Mouse (Mus musculus) thymus, adult 2 months (tissue): ENCODE results near the gene Creb3l2. TPM values are rescaled to one million over a fixed set of nuclear protein-coding genes. Genes with fewer than 3 reads are reported as not detected.

ENCODE experiments used
- DNase-seq: peaks from one replicate; pipeline ENCODE4 v3.0.0; 2021
- H3K27ac ChIP-seq: fragments of 200-500 bp; 2 replicates; pipeline ENCODE4 v1.5.1; 2012; ENCODE audit warnings: low read length, control low read depth; ENCODE audit not compliant: control insufficient read depth, insufficient read depth
- H3K27me3 ChIP-seq: fragments of 200-500 bp; 2 replicates; pipeline ENCODE4 v1.6.1; 2012; ENCODE audit warnings: mild to moderate bottlenecking, low read length, moderate library complexity, mixed read lengths; ENCODE audit not compliant: control insufficient read depth, insufficient read depth
- H3K36me3 ChIP-seq: fragments of 200-500 bp; 2 replicates; pipeline ENCODE4 v1.6.1; 2012; ENCODE audit warnings: mild to moderate bottlenecking, low read length, moderate library complexity; ENCODE audit not compliant: control insufficient read depth, insufficient read depth
- H3K4me1 ChIP-seq: fragments of 200-500 bp; replicated peaks from 2 replicates; pipeline ENCODE4 v1.6.1; 2012; ENCODE audit warnings: low read length; ENCODE audit not compliant: control insufficient read depth, insufficient read depth
- H3K4me3 ChIP-seq: fragments of 200-500 bp; 2 replicates; pipeline ENCODE4 v1.5.1; 2012; ENCODE audit warnings: mild to moderate bottlenecking, low read length, control low read depth, moderate library complexity; ENCODE audit not compliant: control insufficient read depth, insufficient read depth
- CTCF ChIP-seq: fragments of 200-500 bp; IDR thresholded peaks from 2 replicates; pipeline ENCODE4 v1.5.1; 2012; ENCODE audit warnings: mild to moderate bottlenecking, control low read depth, low read length, moderate library complexity, borderline replicate concordance; ENCODE audit not compliant: control insufficient read depth, poor library complexity, insufficient read depth; ENCODE audit errors: extremely low read depth
- POLR2A ChIP-seq: fragments of 200-500 bp; IDR thresholded peaks from 2 replicates; pipeline ENCODE4 v1.6.1; 2012; ENCODE audit warnings: mild to moderate bottlenecking, low read length, control low read depth, moderate library complexity; ENCODE audit not compliant: control insufficient read depth, poor library complexity, insufficient read depth; ENCODE audit errors: extremely low read depth
- WGBS: fragments of 180-500 bp; shearing (Covaris S2); methylation state at CpG from one replicate; pipeline ENCODE4 v1.1.7; 2018; 5-methylcytosine and 5-hydroxymethylcytosine counted together
- polyA plus RNA-seq: library from polyadenylated mRNA; depleted of rRNA; stranded (reverse); fragments of >200 nt; gene quantifications from 2 replicates; pipeline ENCODE4 v1.2.3, GENCODE M21; 2012

The Creb3l2 gene
- polyA plus RNA-seq, 1 experiment, result 9.9 TPM

GRCm38 (mm10) chr6:37435391-37435790 is 6.6 kb downstream of the Creb3l2 start:
- Histone ChIP-seq H3K4me1 (peaks cover 1% of the 10 kb centered on the region), H3K27ac (no peak overlapping the region), H3K36me3 (no peaks in the 10 kb centered on the region), H3K4me3 (no peak overlapping the region), H3K27me3 (no peaks in the 10 kb centered on the region)
- 93% methylated on average over 6 of the region's 6 CpGs for WGBS
- no peak for TF ChIP-seq POLR2A
- TF ChIP-seq CTCF, result no peak
- DNase-seq, result no peak

- Histone ChIP-seq H3K4me1 (peaks cover 5% of the 10 kb centered on the region), H3K4me3 (no peak overlapping the region), H3K36me3 (no peaks in the 10 kb centered on the region), H3K27ac (no peak overlapping the region), H3K27me3 (no peaks in the 10 kb centered on the region)
- no peak for DNase-seq
- TF ChIP-seq POLR2A (no peak), CTCF (no peak)
- WGBS, result 90% methylated on average over 3 of the region's 3 CpGs
Measured at GRCm38 (mm10) chr6:37429849-37430470, 12.0 kb downstream of the Creb3l2 start.

GRCm38 (mm10) chr6:37428947-37429346 is 13.0 kb downstream of the Creb3l2 start:
- H3K4me1 ChIP-seq, result peaks cover 5% of the 10 kb centered on the region
- 90% methylated on average over 8 of the region's 8 CpGs for WGBS
- no peaks in the 10 kb centered on the region for H3K36me3 ChIP-seq
- H3K27me3 ChIP-seq, result no peaks in the 10 kb centered on the region
- H3K27ac ChIP-seq, result no peak overlapping the region
- no peak for DNase-seq
- no peak for TF ChIP-seq CTCF
- TF ChIP-seq POLR2A, result no peak
- H3K4me3 ChIP-seq, result no peak overlapping the region

GRCm38 (mm10) chr6:37428044-37428443 is 13.9 kb downstream of the Creb3l2 start:
- peaks cover 5% of the 10 kb centered on the region for H3K4me1 ChIP-seq
- no peak overlapping the region for H3K4me3 ChIP-seq
- H3K27me3 ChIP-seq, result no peaks in the 10 kb centered on the region
- H3K27ac ChIP-seq, result no peak overlapping the region; the same call in 1 of the 2 replicates
- DNase-seq, result no peak
- 83% methylated on average over 11 of the region's 11 CpGs for WGBS
- H3K36me3 ChIP-seq, result no peaks in the 10 kb centered on the region
- no peak for TF ChIP-seq CTCF
- no peak for TF ChIP-seq POLR2A

- TF ChIP-seq POLR2A (no peak), CTCF (no peak)
- no peaks in the 10 kb centered on the region for H3K36me3 ChIP-seq
- no peaks in the 10 kb centered on the region for H3K27me3 ChIP-seq
- peaks cover 5% of the 10 kb centered on the region for H3K4me1 ChIP-seq
- no peak overlapping the region for H3K4me3 ChIP-seq
- WGBS, result 90% methylated on average over 2 of the region's 2 CpGs
- DNase-seq, result no peak
- H3K27ac ChIP-seq, result no peak overlapping the region
Measured at GRCm38 (mm10) chr6:37426615-37427014, 15.3 kb downstream of the Creb3l2 start.

- DNase-seq, result no peak
- no peak overlapping the region for H3K4me3 ChIP-seq
- 91% methylated on average over 3 of the region's 3 CpGs for WGBS
- no peak overlapping the region for H3K27ac ChIP-seq
- peaks cover 5% of the 10 kb centered on the region for H3K4me1 ChIP-seq
- no peaks in the 10 kb centered on the region for H3K36me3 ChIP-seq
- H3K27me3 ChIP-seq, result no peaks in the 10 kb centered on the region
- no peak for TF ChIP-seq POLR2A
Measured at GRCm38 (mm10) chr6:37425833-37426232, 16.1 kb downstream of the Creb3l2 start.

GRCm38 (mm10) chr6:37425075-37425474 is 16.9 kb downstream of the Creb3l2 start:
- Histone ChIP-seq H3K4me3 (no peak overlapping the region), H3K36me3 (no peaks in the 10 kb centered on the region), H3K27me3 (no peaks in the 10 kb centered on the region), H3K4me1 (peaks cover 3% of the 10 kb centered on the region; the same call in 1 of the 2 replicates), H3K27ac (no peak overlapping the region)
- WGBS, result 96% methylated on average over 3 of the region's 3 CpGs
- DNase-seq, result no peak
- no peak for TF ChIP-seq POLR2A
- TF ChIP-seq CTCF, result no peak
